Mouse (Mus musculus) liver, adult (tissue): ENCODE measurements around the gene Gpr26.

ENCODE experiments used
- GATA4 ChIP-seq: IDR thresholded peaks from 2 replicates; pipeline ENCODE4 v1.6.1; 2014; ENCODE audit warnings: mild to moderate bottlenecking, low read length; ENCODE audit not compliant: insufficient replicate concordance

Gpr26 gene

GRCm38 (mm10) chr7:132005996-132006696, 39.9 kb downstream of the Gpr26 start:
- no peak for TF ChIP-seq GATA4

DNA sequence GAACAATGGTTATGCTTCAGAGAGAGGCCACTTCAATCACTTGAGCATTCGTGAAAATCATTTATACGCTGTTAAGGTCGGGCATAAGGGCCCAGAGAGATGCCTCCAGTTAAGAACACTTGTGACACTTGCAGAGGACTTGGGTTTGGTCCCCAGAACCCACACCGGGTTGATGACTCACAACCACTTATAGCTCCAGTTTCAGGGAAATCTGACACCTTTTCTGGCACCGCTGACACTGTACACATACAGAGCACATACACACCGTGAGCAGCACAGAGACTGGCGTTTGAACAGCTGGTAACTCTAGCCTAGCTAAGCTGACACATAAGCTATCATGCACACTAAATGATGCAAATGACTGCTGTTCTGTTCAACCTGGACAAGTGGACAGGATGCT, 42.7 kb downstream of the Gpr26 start:
- no peak for TF ChIP-seq GATA4

GRCm38 (mm10) chr7:132012969-132013679, 46.9 kb downstream of the Gpr26 start:
- TF ChIP-seq GATA4: no peak

DNA sequence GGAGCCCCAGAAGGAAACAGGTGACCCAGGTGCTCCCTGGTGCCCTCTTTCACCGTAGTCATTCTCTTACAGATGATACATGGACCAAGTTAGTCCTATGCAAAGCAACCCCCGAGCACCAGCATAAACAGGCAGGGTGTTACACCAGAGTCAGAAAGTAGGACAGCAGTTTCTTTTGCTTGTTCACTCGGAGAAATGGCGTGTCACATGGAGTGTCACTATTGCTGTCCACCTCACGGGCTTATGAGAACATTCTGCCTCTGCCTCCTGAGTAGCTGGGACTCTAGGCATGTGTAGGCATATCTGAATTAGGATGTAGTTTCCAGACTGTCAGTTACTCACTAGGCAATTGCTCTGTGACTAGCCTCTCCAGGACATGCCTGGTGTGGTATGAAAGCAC, 47.7 kb downstream of the Gpr26 start:
- no peak for TF ChIP-seq GATA4

DNA sequence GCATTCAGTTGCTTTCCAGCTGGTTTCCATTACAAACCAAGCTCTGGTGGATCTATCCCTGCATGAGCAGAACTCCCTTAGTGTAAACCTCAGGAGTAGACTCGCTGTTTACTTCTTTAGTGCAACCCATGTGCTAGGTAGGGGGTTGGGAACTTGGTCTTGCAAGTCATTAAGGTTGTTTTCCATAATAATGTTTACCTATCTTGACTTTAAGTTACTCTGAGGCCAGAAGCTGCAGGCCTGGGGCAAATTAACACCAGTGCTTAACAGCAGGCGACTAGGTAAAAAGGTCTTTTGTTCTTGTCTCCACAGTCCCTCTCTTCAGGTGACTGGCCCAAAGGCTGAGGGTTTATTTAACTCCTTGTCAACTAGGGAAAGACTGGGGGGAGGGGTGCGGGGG, 48.9 kb downstream of the Gpr26 start:
- no peak for TF ChIP-seq GATA4

GRCm38 (mm10) chr7:132015933-132016332, 49.7 kb downstream of the Gpr26 start:
- TF ChIP-seq GATA4: no peak

DNA sequence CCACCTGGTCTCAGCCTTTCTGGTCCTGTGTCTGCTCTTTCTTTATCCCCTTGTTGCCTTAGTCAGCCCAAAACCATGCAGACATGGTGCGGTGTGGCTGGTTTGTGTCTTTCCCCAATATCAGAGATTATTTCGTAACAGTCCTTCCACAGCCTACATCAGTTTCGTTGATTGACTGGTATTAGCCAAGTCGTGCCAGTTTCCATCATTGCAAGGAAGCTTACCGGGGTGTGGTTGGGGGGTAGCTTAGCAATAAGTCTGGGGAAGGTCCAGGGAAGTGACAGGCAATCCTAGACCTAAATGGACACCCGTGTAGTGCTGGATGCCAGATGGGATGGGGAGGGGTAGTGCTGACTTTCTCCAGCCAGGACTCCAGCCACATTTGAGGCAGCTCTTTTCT, 59.3 kb downstream of the Gpr26 start:
- no peak for TF ChIP-seq GATA4

DNA sequence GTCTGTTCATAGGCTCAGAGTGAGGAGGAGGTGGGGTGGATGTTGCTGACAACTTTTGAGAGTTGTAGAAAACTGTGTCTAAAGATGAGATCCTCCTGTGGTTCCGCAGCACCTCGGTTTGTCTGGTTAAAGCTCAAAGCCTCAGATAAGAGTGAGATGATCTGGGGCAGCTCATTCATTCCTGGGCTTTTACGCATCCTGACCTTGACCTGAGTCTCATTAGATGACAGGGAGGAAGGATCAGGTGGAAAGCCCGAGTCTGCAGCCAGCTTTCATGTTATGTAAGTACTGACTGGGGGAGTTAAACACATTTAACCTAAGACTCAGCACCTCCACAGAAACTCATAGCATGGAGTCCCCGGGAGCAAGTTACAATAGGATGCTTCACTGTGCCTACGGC, 60.4 kb downstream of the Gpr26 start:
- TF ChIP-seq GATA4: no peak

- no peak for TF ChIP-seq GATA4
Measured at GRCm38 (mm10) chr7:132031940-132032531, 65.8 kb downstream of the Gpr26 start.
